Mouse (Mus musculus): ENCODE results near the gene Helz.

GRCm38 (mm10) chr11:107649458-107649857 lies 101.7 kb downstream of the Helz start:
- TF ChIP-seq CTCF (IDR thresholded peaks at IDR 0.05; ENCODE audit: extremely low read depth, insufficient read depth, low read length) (no peak), POLR2A (IDR thresholded peaks at IDR 0.05; ENCODE audit: extremely low read depth, insufficient read depth, low read length) (no peak)

Measured in cortical plate, adult 2 months (tissue).